16 mouse cellular contexts compared by ENCODE assay signal in genomic region chr13:49103235-49103634, GRCm38 (mm10). TPM values are rescaled to one million over a fixed set of nuclear protein-coding genes. Genes with fewer than 3 reads are reported as not detected.
DNase-seq lines count a peak whose midpoint lies in the region; ATAC-seq and TF ChIP-seq lines count a peak whose summit lies in the region.
"Had no signal": no experiment of that assay in that cellular context is flagged by ENCODE, and none has a peak within 500 bp of the region (broad histone marks: within the 10 kb centered on the region; RNA-seq: fewer than 3 reads in every experiment).

No protein-coding gene starts in this region.

- peaks cover 39% of the 10 kb centered on the region for H3K4me1 ChIP-seq in lung, embryonic 15.5 days
- peaks cover 3% of the 10 kb centered on the region; the same call in 1 of the 2 replicates for H3K4me1 ChIP-seq in lung, postnatal 0 days (ENCODE audit: insufficient read depth, low read depth, low read length)
- H3K4me1 ChIP-seq in embryonic facial prominence, embryonic 14.5 days (ENCODE audit: control insufficient read depth, insufficient read depth, low read length) = peaks cover 26% of the 10 kb centered on the region
- H3K4me1 ChIP-seq in olfactory bulb, adult 2 months (ENCODE audit: control insufficient read depth, insufficient read depth, low read length) = peaks cover 31% of the 10 kb centered on the region

- TF ChIP-seq EP300 in lung, postnatal 0 days (IDR thresholded peaks at IDR 0.05) = no peak

- H3K27ac ChIP-seq in gastrocnemius, adult 2 months = no peak overlapping the region
- peak overlapping the region; percentile 63 for H3K27ac ChIP-seq in lung, embryonic 15.5 days
- no peak overlapping the region for H3K27ac ChIP-seq in lung, postnatal 0 days (ENCODE audit: low read length)
- no peak overlapping the region for H3K27ac ChIP-seq in embryonic facial prominence, embryonic 14.5 days (replicated peaks; ENCODE audit: low read depth, low read length)
- peak overlapping the region; percentile 35 for H3K27ac ChIP-seq in olfactory bulb, adult 2 months (ENCODE audit: insufficient read depth, low read depth, low read length)
- H3K27ac ChIP-seq: limb, embryonic 15.5 days had no signal

- no peaks in the 10 kb centered on the region for H3K9me3 ChIP-seq in lung, embryonic 15.5 days
- no peaks in the 10 kb centered on the region for H3K9me3 ChIP-seq in lung, postnatal 0 days (ENCODE audit: low read length)
- no peaks in the 10 kb centered on the region for H3K9me3 ChIP-seq in embryonic facial prominence, embryonic 14.5 days (ENCODE audit: control insufficient read depth, low read length)
- H3K9me3 ChIP-seq: limb, embryonic 15.5 days had no signal

- intact Hi-C loops in gastrocnemius, adult 2 months (cut with DNase I) = no loop called here

- H3K4me3 ChIP-seq in gastrocnemius, adult 2 months = no peak overlapping the region
- no peak overlapping the region for H3K4me3 ChIP-seq in lung, embryonic 15.5 days
- H3K4me3 ChIP-seq in lung, postnatal 0 days (ENCODE audit: low read depth, low read length) = no peak overlapping the region
- H3K4me3 ChIP-seq in embryonic facial prominence, embryonic 14.5 days (ENCODE audit: low read depth, low read length) = no peak overlapping the region
- no peak overlapping the region for H3K4me3 ChIP-seq in olfactory bulb, adult 2 months (ENCODE audit: insufficient read depth, low read depth, low read length)
- H3K4me3 ChIP-seq: limb, embryonic 15.5 days; myocyte had no signal

- no peak for TF ChIP-seq CTCF in gastrocnemius, adult 2 months (IDR thresholded peaks at IDR 0.05)
- no peak for TF ChIP-seq CTCF in lung, postnatal 0 days (IDR thresholded peaks at IDR 0.05)
- no peak for TF ChIP-seq CTCF in olfactory bulb, adult 2 months (IDR thresholded peaks at IDR 0.05; ENCODE audit: insufficient read depth, low read depth, low read length)

- H3K27me3 ChIP-seq in lung, embryonic 15.5 days = no peaks in the 10 kb centered on the region
- no peaks in the 10 kb centered on the region for H3K27me3 ChIP-seq in lung, postnatal 0 days (replicated peaks; ENCODE audit: insufficient read depth, low read length)
- no peaks in the 10 kb centered on the region for H3K27me3 ChIP-seq in embryonic facial prominence, embryonic 14.5 days (replicated peaks; ENCODE audit: control insufficient read depth, insufficient read depth, low read length)
- H3K27me3 ChIP-seq: limb, embryonic 15.5 days had no signal

- no peak overlapping the region for H3K4me2 ChIP-seq in lung, embryonic 15.5 days
- H3K4me2 ChIP-seq in lung, postnatal 0 days (replicated peaks; ENCODE audit: low read depth, low read length) = no peak overlapping the region
- no peak overlapping the region for H3K4me2 ChIP-seq in embryonic facial prominence, embryonic 14.5 days (ENCODE audit: low read depth, low read length)
- H3K4me2 ChIP-seq: limb, embryonic 15.5 days had no signal

- DNase-seq in gastrocnemius, adult 2 months = peak; percentile 13
- DNase-seq in gastrocnemius, postnatal 4 days (ENCODE audit: low spot score in 2 of 2) = no peak
- no peak for DNase-seq in lung, postnatal 0 days (ENCODE audit: low spot score)
- no peak for DNase-seq in embryonic facial prominence, embryonic 14.5 days (ENCODE audit: low spot score)
- no peak for DNase-seq in thymus, postnatal 10 days (ENCODE audit: low spot score in 2 of 2)
- DNase-seq in gastrocnemius, postnatal 25 days = no peak
- DNase-seq: heart, adult 18-20 months; kidney, postnatal 25 days; layer of hippocampus, postnatal 36 days; lung, adult 18-20 months had no signal

- no peaks in the 10 kb centered on the region for H3K36me3 ChIP-seq in lung, embryonic 15.5 days
- no peaks in the 10 kb centered on the region for H3K36me3 ChIP-seq in lung, postnatal 0 days (ENCODE audit: insufficient read depth, low read length)
- no peaks in the 10 kb centered on the region for H3K36me3 ChIP-seq in embryonic facial prominence, embryonic 14.5 days (ENCODE audit: control insufficient read depth, insufficient read depth, low read length)
- H3K36me3 ChIP-seq: limb, embryonic 15.5 days had no signal

- H3K9ac ChIP-seq in lung, embryonic 15.5 days = no peak overlapping the region
- no peak overlapping the region for H3K9ac ChIP-seq in lung, postnatal 0 days (replicated peaks; ENCODE audit: low read depth)
- no peak overlapping the region for H3K9ac ChIP-seq in embryonic facial prominence, embryonic 14.5 days (ENCODE audit: low read depth, low read length)
- H3K9ac ChIP-seq: limb, embryonic 15.5 days had no signal

- WGBS in lung, embryonic 15.5 days = 59% methylated on average over 7 of the region's 7 CpGs
- WGBS in lung, postnatal 0 days = 53% methylated on average over 7 of the region's 7 CpGs
- 68% methylated on average over 7 of the region's 7 CpGs for WGBS in embryonic facial prominence, embryonic 14.5 days
- 45% methylated on average over 7 of the region's 7 CpGs for WGBS in olfactory bulb, adult 2 months

- ATAC-seq in lung, embryonic 15.5 days (ENCODE audit: borderline replicate concordance, extremely low read depth, low FRiP score, low TSS enrichment) = no peak
- ATAC-seq in lung, postnatal 0 days = no peak
- 0 out of 2 replicates have a peak, but pooled peaks have one; percentile 17 for ATAC-seq in embryonic facial prominence, embryonic 14.5 days (ENCODE audit: low read depth)
- ATAC-seq: activated CD4-positive, CD25-positive, alpha-beta regulatory T cell, adult 4 months; inflammation-experienced regulatory T-cells, adult 6 months had no signal

- TF ChIP-seq POLR2A in olfactory bulb, adult 2 months (IDR thresholded peaks at IDR 0.05; ENCODE audit: insufficient read depth, low read depth, low read length) = no peak

RNA-seq across cellular contexts. Expression of gene Wnk2, which starts 44.6 kb away (rescaled TPM):
- total RNA-seq in gastrocnemius, adult 2 months (2021) = 10 to 100 TPM; 58.9 to 99.2 TPM
- 10 to 100 TPM; 53.8 to 57.2 TPM for total RNA-seq in gastrocnemius, postnatal 4 days (2021)
- polyA plus RNA-seq in lung, embryonic 15.5 days (2015; fragmentation: Nextera tagmentation; extraction: Ambion mirVana) = 0.81 and 1.3 TPM in 2 replicates
- polyA plus RNA-seq in lung, postnatal 0 days (2015; fragmentation: Nextera tagmentation; extraction: Ambion mirVana) = 0.36 and 0.39 TPM in 2 replicates
- polyA plus RNA-seq in embryonic facial prominence, embryonic 14.5 days (2014; fragmentation: Nextera tagmentation; extraction: Ambion mirVana) = 3.1 and 3.3 TPM in 2 replicates
- not detected in 2 replicates for polyA plus RNA-seq in olfactory bulb, adult 2 months (2012; ENCODE audit: insufficient read depth, insufficient read length, low replicate concordance, missing spikeins)
- total RNA-seq in gastrocnemius, postnatal 25 days (2021) = 10 to 100 TPM; 51.0 to 62.2 TPM
- polyA plus RNA-seq: activated CD4-positive, CD25-positive, alpha-beta regulatory T cell, adult 4 months; inflammation-experienced regulatory T-cells, adult 6 months; myocyte had no signal

Comparison
In these comparisons a context has a peak if more than half of its experiments do, and no peak if none do; other contexts are left out.
1. H3K27ac ChIP-seq: peak in lung, embryonic 15.5 days (single experiment) and olfactory bulb, adult 2 months (single experiment); none in gastrocnemius, adult 2 months (single experiment), lung, postnatal 0 days (single experiment) and embryonic facial prominence, embryonic 14.5 days (single experiment).